Mouse (Mus musculus) right cerebral cortex, adult 18-20 months (tissue): ENCODE data around the gene Ier2.

Source experiments
- DNase-seq: peaks from one replicate; pipeline ENCODE4 v3.0.0; 2022; ENCODE audit warnings: mixed read lengths

Ier2 gene

DNA sequence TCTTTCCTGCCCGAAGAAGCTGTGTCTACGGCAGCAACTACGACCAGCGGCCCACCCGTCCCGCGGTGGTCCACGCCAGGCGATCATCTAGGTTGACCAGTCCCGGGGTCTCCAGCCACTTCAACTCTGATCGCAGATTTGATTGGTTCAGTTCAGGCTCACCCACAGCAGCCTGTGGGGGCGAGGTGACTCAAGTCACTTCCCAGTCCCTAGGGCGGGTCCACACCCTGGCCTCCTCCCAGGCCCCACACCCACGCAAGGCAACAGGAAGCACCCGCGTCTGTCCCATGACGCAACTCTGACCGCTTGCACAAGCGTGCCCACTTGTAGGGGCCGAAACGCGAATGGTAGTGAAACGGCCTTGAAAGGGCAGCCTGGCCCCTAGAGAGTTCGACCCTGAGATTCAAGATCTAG is 1.2 kb downstream of the Ier2 start:
- DNase-seq: peak; percentile 71

DNA sequence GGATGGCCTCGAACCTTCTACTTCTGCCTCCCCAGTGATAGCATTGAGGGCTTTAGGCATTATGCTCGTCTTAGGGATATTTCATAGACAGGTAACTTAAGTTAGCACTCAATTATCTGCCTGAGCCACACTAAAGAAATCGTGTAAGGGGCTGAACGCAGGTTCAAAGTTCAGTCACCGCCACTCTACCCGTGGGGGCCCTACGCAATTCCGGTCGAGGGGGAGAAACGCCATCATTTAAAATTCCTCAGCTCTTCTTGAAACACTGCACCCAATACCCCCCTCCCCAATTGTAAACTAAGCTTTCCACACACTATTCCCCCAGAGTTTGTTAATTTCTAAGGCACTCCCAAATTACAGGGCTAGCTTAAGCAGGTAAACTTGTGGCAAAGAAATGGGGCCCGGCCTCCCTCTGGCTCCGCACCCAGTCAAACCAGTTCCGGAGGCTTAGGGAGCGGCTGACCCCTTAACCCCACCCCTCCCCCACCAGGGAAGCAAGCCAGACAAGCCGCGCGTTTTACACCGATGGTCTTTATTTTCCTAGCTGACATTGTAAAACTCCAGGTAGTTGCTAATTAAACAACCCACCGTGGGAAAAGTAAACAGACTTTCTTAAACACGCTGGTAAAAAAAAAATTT is 1.7 kb downstream of the Ier2 start:
- DNase-seq: no peak

DNA sequence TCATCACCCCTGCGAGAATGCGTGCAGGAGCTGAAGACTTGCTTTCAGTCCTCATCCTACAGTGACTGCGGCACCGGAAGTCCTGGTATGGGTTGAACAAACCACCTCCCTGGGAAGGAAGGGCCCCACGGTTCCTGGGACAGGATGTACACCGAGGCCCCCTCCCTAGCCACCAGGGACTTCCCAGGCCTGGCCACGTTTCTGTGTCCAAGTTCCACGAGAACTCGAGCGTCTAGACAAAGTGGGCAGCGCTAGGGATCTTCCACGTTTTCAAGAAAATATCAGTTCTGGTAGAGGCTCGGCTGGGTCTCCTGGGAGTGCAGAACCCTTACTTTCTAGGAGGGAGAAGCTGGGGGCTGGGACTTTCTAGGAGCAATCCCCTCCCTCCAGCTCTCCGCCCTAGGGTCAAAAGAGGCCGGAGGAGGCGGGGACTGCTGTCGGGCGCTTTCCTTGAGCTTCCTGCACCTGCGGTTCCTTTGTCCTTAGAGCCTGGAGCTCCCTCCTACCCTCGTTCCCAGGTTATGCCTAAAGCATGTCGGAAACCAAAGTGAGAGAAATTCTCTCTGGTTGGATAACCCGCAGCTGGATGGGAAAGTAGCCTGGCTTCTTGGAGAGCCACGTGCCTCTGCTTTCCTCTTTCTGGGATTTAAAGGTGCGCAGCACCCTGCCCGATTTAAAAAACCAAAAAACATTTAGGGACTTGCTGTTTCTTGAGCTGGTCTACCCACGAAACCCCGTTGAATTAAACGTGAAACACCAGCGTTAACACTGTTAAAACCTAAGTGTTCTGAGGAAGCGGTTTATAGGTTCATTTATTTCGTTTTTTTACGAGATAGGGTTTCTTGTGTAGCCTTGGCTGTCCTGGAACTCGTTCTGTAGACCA is 2.5 kb downstream of the Ier2 start:
- no peak for DNase-seq

DNA sequence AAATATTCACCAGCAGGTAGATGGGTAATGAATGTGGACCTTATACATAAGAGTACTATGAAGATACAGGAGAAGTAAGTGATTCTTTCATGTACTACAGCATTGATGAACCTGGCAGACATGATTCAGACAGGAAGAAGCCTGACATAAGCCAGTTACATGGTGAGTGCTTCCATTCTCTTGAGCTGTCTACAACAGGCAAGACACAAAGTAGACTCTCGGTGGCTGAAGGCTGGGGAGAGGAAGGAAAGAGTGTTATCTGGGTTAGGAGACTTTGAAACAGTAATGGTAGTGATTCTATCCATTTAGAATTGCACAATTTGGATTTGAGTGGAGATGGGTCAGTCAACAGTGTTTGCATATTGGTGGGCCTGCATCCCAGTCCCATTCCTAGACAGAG is 3.7 kb downstream of the Ier2 start:
- no peak for DNase-seq

DNA sequence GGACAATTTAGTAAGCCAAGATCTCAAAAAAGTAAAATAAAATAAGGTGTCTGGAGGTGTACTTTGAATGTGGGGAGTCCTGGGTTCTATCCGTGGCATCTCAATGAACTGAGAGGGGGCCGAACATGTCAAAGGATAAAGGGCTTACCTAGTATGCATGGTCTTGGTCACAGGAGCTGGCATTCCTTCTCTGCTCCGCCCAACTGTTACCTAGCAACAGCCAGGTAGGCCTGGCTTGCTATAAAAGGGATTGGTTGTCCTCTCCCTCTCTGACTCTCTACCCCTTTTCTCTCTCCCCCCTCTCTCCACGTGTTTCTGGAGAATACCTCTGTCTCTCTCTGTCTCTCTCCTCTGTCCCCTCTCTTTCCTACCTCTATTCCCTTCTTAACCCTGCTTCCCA is 5.0 kb downstream of the Ier2 start:
- DNase-seq: no peak

DNA sequence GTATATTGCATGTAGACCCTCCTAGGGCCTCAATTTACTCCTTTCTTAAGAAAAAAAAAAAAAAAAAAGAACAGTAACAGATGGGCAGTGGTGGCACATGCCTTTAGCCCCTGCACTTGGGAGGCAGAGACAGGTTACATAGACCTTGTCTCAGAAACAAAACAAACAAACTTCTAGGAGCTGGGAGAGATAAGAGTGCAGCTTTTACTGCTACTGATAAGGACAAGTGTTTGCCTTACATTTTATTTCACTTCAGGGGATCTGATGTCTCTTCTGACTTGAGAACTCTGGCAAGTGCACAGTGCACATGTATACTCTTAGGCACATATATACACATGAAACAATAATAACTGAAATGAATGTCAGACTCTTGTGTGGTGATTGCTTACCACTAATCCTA is 5.4 kb downstream of the Ier2 start:
- DNase-seq: no peak

DNA sequence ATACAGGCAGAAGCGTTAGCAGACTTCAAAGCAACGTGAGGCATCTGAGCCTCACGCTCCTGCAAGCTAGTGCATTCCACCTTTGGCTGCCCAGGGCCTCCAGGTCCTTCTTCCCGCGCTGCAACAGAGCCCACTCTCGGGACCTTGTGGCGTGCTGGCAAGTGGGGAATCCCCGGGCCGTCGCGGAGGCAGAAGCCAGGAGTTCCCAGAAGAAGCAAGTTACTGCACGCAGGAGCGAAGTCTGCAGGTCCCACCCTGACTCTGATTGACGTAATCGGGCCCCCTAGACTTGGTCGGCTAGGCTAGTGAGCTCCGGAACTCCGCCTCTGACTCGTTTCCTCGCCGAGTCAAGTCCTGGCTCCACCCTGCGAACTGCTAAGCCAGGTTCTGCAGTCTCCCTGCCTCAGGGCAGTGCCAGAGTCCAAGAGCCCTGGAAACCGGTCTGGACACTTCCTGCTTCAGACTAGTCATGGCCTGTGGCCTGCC is 6.0 kb downstream of the Ier2 start:
- DNase-seq: no peak

DNA sequence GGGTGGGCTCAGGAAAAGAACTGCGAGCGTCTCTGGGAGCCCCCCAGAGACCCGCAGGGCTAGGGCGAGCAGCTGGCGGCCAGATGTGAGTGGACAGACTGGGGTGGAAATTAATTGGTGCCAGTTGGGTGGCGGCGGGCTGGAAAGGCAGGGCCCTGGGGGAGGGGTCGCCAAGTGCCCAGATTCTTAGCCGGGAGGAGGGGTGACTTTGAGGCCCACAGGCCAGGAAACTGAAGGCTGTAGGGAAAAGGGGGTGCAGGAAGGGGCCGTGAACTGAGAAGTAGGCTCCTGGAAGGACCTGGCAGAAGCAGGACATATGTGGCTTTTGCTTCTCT is 6.5 kb downstream of the Ier2 start:
- no peak for DNase-seq

DNA sequence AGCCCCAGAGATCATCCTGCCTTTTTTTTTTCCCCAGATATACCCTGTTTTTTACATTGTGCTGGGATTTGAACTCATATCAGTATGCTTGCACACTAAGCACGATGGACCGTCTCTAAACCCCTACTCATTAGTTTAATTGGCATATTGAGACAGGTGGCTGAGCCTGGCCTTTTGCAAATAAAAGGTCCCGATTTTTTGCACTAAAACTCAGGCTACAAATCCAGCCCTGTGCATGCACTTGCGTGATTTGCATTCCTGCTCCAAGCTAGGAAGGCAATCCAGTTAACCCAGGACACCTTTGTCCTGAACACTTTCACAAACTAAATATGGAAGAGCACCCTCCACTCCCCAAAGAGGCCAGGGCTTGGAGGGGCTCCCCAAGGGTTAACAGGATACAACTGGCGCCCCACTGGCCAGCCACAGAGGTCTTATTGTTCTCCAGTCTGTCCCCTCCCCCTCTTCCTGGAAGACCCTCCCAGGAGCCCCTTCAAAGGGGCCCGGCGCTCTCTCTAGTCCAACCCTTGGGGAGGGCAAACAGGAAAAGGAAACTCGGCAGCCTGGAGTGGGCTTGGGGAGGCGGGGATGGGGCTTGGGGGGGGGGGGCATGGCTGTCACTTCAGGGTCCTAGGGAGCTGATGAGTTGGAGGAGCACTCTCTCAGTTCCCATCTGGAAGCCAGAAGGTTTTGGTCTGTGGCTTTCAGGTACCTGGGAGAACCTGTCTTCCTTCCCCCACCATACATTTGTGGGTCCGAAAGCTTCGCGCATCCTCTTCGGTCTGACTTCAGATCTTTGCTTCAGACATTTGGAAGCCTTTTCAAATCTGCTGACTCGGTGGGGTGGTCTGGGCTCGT is 7.1 kb downstream of the Ier2 start:
- no peak for DNase-seq

DNA sequence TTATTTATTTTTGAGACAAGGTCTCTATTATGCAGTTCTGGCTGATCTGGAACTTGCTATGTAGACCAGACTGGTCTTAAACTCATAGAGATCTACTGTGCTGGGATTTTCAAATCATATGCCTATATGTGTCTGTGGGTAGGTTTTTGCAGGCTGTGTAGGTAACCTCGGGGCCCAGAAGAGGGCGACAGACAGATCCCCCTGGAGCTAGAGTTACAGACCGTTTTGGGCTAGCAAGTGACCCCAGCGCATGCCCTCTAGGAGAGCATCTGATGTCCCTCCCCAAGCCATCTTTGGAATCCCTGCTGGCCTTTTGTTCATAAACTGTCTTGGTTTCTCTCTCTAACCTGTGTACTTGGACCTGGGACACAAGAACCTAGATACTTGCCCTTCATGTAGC is 8.1 kb downstream of the Ier2 start:
- DNase-seq: no peak

DNA sequence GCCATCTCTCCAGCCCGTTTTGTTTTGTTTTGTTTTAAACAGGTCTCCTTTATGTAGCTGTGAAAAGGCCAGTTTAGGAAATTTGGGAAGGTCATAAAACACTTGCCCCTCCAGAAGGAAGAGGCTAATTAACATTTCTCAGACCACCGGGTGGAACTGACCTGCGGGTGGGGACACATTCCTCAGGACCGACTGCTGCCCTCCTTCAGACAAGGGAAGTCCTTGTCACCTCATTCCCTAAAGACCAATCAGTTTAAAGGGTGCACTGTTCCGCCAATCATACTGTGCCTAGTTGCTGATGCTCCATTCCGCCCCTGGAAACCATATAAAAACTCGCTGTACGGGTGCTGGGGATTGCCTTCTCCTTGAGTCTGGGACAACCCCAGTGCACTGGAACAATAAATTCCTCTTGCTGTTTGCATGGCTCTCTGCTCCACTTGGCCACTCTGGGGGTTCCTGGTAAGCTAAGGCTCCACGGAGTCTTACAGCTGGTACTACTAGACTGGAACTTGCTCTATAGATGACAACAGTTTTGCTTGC is 9.5 kb downstream of the Ier2 start:
- DNase-seq: no peak

DNA sequence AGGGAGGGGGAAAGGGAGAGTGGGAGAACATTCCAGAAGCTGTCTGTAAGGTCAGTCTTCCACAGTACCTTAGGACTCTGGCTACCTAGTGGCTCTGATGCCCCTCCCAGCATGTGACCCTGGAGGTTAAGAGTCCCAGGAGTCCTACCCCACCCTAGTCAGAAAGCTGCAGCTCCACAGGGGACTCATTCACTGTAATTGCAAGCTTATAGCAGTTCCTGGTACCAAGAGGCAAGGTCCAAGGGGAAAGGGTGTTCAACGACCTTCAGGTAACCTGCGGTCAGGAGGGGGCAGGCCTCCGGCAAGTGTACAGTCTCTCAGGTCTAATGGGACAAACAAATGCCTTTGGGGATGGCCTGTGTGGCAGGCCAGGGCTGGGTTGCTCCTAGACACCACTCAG is 12.4 kb downstream of the Ier2 start:
- DNase-seq: no peak

DNA sequence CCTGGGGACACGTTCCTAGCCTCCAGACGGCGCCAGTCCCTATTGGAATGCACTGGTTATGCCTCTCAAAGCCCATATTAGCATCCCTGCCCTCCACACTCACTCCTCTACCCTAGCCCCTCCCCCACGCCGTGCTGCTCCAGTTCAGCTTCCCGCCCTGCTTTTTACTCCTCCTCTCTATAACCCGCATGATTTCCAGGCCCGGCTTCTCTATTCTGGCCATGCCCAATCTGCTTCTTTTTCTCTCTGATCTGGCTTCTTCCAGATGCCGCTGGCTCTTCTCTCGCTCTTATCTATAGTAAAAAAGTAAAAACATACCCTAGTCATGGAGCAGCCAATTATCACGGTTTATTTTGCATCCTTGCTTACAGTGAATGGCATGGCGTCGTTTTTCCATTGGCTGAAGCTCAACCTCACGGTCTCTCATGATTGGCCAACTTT is 15.2 kb downstream of the Ier2 start:
- no peak for DNase-seq

DNA sequence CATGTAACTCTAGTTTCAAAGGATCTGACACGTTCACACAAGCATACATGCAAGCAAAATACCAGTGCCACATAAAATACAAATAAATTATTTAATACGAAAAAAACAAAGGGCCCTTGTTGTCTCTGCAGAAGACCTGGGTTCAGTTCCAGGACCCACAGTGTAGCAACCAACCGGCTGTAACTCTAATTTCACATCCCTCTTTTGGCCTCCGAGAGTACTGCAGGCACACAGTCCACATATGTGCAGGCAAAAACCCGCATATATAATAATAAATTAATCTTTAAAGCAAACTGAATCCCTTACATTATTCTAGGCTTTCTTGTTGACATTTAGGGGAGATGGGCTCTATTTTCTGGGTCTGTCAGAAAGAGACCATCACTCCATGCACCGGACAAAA is 15.9 kb downstream of the Ier2 start:
- DNase-seq: no peak

DNA sequence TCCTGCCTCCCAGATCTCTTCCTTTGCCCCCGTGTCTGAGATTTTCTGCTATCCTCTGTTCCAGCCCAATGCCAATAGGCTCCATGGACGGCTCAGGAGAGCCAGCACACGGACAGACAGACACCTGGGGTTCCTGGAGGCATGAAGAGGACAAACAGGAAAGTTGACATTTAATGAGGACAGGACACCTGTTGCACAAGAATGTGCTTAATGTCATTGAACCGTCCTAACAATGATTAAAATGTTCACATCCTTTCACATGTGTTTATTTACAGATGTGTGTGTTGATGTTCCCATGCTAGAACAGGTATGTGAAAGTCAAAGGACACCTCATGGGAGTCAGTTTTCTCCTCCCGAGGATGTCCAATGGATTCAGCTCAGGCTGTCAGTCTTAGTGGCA is 19.6 kb downstream of the Ier2 start:
- no peak for DNase-seq

DNA sequence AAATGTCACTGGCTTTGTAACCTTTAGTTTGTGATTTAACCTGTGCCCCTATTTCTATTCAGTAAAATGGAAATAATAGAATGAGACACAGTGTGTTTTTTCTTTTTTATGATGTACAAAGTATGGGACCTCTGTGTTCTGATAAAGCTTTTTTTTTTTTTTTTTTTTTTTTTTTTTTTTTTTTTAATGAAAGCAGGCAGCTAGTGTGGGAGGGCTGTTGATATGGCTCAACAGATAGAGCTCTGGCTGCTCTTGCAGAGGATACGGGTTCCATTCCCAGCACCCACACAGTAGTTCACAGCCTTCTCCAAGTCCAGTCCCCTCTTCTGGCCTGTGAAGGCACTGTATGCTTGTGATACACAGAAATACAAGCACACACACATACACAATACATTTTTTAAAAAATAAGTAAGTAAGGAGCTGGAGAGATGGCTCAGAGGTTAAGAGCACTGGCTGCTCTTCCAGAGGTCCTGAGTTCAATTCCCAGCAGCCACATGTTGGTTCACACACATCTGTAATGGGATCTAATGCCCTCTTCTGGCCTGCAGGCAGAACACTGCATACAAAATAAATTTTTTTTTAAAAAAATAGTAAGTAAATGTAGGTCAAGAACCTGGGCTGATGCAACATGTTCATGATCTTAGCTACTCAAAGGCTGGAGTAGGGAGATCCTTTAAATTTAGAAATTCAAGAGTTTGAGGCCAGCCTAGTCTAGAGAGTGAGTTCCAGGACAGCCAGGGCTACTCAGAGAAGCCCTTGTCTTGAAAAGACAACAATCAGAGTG is 20.9 kb downstream of the Ier2 start:
- no peak for DNase-seq

DNA sequence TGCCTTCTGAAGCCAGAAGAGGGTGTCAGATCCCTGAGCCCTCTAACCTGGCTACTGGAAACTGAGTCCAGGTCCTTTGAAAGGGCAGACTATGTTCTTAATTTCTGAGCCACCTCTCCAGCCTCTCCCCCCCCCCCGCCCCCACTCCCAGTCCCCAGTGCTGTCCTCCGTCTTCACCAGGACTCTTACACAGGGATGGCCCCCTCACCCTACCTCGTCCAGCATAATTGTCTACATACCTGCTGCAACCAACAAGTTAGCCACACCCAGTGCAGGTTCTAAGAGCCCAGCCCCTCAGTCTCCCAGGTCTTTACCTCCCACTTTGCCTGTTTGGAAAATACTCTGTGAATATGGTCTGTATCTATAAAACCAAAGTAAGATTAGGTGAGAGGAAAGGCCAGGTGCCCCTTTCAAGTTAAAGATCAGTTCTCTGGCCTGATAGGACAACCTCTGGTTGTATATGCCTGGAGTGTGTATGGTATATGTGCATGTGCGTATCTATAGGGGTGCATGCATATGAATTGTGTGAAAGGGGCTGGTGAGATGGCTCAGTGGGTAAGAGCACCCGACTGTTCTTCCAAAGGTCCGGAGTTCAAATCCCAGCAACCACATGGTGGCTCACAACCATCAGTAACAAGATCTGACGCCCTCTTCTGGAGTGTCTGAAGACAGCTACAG is 21.9 kb downstream of the Ier2 start:
- DNase-seq: no peak

DNA sequence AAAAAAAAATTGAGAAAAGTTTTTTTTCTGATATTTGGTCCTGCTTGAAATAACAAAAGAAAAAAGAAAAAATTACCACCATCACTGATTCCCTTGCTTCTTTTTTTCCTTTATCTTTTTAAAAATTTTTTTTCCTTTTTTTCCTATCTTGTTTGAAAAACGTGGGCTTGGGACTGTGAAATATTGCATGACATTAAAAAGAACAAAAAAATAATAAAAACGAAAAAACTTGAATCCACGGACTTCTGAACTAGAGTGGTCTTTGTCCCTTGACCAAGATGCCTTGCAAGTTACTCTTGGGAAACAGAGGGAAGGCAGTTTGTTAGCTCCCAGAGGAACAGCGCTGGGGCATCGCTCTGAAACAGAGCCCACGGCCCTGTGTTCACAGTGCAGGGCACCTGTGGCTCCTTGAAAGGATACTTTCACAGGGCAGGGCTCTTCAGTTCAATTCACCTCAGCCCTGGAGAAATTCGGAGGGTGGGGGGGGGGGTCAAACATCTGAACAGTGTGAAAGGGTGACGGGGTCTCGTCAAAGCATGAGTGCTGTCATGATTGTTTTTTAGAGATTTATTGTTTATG is 22.6 kb downstream of the Ier2 start:
- DNase-seq: no peak

DNA sequence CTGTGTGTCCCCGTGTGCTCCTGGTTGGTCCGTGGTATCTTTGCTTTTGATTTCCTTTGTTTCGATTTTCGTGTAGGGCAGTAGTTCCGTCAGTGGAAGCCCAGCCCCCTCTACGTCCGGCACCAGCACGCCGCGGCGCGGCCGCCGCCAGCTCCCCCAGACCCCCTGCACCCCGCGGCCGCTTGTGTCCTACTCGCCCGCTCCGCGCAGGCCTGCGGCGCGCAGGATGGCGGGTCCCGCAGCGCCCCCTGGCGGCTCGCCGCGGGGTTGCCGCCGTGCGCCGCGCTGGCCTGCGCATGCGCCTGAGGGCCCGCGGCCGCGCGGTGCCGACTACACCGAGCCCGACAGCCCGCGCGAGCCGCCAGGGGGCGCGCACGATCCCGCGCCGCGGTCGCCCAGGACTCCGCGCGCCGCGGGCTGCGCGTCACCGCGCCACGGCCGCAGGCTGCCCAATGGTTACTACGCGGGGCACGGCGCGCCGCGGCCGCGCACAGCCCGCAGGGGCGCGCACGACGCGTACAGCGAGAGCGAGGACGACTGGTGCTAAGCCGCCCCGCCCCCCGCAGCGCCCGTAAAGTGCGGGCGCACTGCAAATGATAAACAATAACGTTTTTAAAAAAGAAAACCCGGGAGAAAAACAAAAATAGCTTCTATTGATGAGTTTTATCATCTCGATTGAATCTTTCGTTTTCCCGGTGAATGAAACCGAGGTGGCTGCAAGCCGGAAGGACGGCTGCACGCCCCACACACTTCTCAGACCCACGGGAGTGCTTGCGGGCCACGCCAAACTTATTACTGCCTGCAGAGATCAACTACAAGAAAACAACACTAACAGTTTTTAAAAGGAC is 23.3 kb downstream of the Ier2 start:
- peak; percentile 95 for DNase-seq

DNA sequence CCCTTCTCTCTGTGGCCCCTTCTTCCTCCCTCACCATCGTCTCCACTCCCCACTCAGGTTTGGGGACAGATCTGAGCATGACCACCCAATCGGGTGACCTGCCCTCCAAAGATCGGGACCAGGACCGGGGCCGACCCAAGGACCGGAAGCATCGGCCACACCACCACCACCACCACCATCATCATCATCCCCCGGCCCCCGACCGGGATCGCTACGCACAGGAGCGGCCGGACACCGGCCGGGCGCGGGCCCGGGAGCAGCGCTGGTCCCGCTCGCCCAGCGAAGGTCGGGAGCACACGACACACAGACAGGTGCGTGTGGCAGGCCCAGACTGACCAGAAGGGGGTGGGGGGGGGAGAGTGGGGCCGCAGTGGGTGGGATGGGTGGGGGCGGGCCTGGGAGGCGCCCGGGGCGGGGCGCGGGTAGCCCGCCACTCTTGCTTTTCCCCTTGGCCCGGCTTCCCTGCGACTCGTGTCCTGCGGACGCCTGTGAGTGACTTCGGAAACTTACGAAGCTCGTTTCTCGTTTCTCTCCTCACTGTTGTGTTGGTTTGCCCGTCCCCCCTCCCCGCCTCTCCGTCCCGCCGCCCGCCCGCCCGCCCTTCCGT is 24.0 kb downstream of the Ier2 start:
- no peak for DNase-seq
